Mouse (Mus musculus) kidney, embryonic 14.5 days (tissue): ENCODE results near the gene Mxd1. TPM values are rescaled to one million over a fixed set of nuclear protein-coding genes. Genes with fewer than 3 reads are reported as not detected.

ENCODE experiments used
- ATAC-seq: fragments of 200-750 bp; cut with Nextera tagmentation; 2 replicates; pipeline ENCODE4 v1.8.0; 2017; ENCODE audit warnings: moderate number of reproducible peaks, mild to moderate bottlenecking, moderate TSS enrichment, moderate library complexity; ENCODE audit not compliant: low FRiP score, low TSS enrichment
- H3K27ac ChIP-seq: fragments of 300-500 bp; sonication (generic); 2 replicates; pipeline ENCODE4 v1.5.1; 2014; ENCODE audit warnings: low read depth, mild to moderate bottlenecking, low read length, moderate library complexity, mixed read lengths
- H3K27me3 ChIP-seq: fragments of 300-500 bp; sonication (generic); 2 replicates; pipeline ENCODE4 v1.6.1; 2014; ENCODE audit warnings: mild to moderate bottlenecking, low read length; ENCODE audit not compliant: control insufficient read depth, insufficient read depth
- H3K36me3 ChIP-seq: fragments of 300-500 bp; sonication (generic); 2 replicates; pipeline ENCODE4 v1.6.1; 2014; ENCODE audit warnings: low read length, mixed read lengths; ENCODE audit not compliant: control insufficient read depth, insufficient read depth
- H3K4me1 ChIP-seq: fragments of 300-500 bp; sonication (generic); 2 replicates; pipeline ENCODE4 v1.6.1; 2014; ENCODE audit warnings: low read length, mixed read lengths; ENCODE audit not compliant: control insufficient read depth, insufficient read depth
- H3K4me2 ChIP-seq: fragments of 300-500 bp; sonication (generic); replicated peaks from 2 replicates; pipeline ENCODE4 v1.6.1; 2014; ENCODE audit warnings: low read depth, mild to moderate bottlenecking, low read length
- H3K4me3 ChIP-seq: fragments of 300-500 bp; sonication (generic); 2 replicates; pipeline ENCODE4 v1.5.1; 2014; ENCODE audit warnings: mild to moderate bottlenecking, low read length
- H3K9ac ChIP-seq: fragments of 300-500 bp; sonication (generic); 2 replicates; pipeline ENCODE4 v1.6.1; 2014; ENCODE audit warnings: low read depth, mild to moderate bottlenecking, low read length, moderate library complexity
- H3K9me3 ChIP-seq: fragments of 300-500 bp; sonication (generic); 2 replicates; pipeline ENCODE4 v1.6.1; 2016; ENCODE audit warnings: low read length; ENCODE audit not compliant: control insufficient read depth
- WGBS: fragments of 180-500 bp; shearing (Covaris S2); extraction: QIAGEN DNeasy Blood & Tissue Kit; methylation state at CpG from one replicate; pipeline ENCODE4 v1.1.7; 2014; 5-methylcytosine and 5-hydroxymethylcytosine counted together
- polyA plus RNA-seq: library from polyadenylated mRNA; unstranded; fragments of >200 nt; fragmentation: Nextera tagmentation; extraction: Ambion mirVana; gene quantifications from 2 replicates; pipeline ENCODE4 v1.2.1, GENCODE M21; 2014

Mxd1 gene
- polyA plus RNA-seq, 1 experiment from 2014 or later, result 8.8 TPM

DNA sequence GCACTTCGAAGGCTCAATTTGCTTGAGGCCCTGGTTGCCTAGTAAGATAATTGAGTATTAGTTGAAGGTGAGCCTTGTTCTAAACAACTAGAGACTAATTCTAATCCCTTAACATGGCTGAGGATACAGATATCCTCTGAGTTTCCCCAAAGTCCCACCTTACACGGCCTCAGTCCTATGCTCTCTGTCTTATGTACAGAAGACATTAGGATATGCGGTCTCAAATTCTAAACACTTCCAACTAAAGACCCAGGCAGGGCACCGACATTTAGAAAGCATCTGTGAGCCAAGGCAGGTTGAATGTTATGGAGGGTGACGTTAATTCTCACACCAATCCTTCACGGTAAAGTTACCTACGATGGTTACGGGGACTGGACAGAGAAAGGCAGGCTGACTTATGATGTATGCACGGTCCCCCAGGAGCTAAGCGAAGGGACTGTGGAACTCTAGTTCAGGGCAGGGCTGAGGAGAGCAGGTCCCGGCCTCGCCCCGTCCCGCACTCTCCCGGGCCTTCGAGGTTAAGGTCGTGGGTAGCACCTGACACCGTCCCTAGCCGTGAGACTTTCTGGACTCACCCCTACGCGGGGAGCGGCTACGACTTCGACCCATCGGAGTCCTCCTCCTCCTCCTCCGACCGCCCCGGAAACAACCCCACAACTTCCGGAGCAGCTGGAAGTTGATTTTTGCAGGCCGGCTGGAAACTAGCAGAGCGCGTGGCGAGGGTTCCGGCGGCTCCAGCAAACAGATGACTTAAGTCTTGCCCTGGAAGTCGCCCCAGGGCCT, 15.1 kb upstream of the Mxd1 start, which contains the start of gene Snrnp27:
TSS of gene Snrnp27 (minus strand) at position 651 of the 783 bp plus-strand sequence.
- H3K4me2 ChIP-seq, result peak within 1 kb of the TSS; percentile 70
- 3% methylated on average over 36 of the region's 36 CpGs for WGBS
- H3K9me3 ChIP-seq, result no peaks in the 10 kb centered on the region
- peak within 1 kb of the TSS; percentile 72 for H3K9ac ChIP-seq
- H3K4me3 ChIP-seq, result peak within 1 kb of the TSS; percentile 66
- H3K27me3 ChIP-seq, result no peaks in the 10 kb centered on the region
- ATAC-seq, result peak; percentile 88
- peaks cover 6% of the 10 kb centered on the region; the same call in 1 of the 2 replicates for H3K4me1 ChIP-seq
- H3K36me3 ChIP-seq, result peaks cover 37% of the 10 kb centered on the region
- no peak within 1 kb of the TSS; the same call in 1 of the 2 replicates for H3K27ac ChIP-seq

DNA sequence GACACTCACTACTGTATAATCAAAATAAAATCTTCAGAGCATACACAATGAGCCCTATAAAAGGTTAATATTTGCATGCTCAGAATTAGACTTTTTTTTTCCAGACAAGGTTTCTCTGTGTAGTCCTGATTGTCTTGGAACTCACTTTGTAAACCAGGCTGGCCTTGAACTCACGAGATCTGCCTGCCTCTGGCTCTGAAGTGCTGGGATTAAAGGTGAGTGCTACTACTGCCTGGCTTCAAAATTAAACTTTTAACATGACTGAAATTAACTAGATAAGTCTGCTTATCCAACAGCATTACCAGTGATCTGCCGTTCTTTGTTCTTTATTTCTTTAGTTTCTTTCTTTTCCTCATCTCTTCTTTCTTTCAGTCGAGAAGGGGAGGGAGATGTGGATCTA, 12.3 kb upstream of the Mxd1 start:
- no peak overlapping the region for H3K4me2 ChIP-seq
- no peak overlapping the region for H3K9ac ChIP-seq
- H3K27me3 ChIP-seq, result no peaks in the 10 kb centered on the region
- ATAC-seq, result no peak
- no peak overlapping the region for H3K4me3 ChIP-seq
- no peaks in the 10 kb centered on the region for H3K9me3 ChIP-seq
- peaks cover 11% of the 10 kb centered on the region; the same call in 1 of the 2 replicates for H3K4me1 ChIP-seq
- no peak overlapping the region for H3K27ac ChIP-seq
- peaks cover 56% of the 10 kb centered on the region for H3K36me3 ChIP-seq
- 94% methylated on average over 3 of the region's 3 CpGs for WGBS

- WGBS, result 23% methylated on average over 6 of the region's 6 CpGs
- Histone ChIP-seq H3K9ac (no peak overlapping the region), H3K27me3 (no peaks in the 10 kb centered on the region), H3K27ac (peak overlapping the region; percentile 63; the same call in 1 of the 2 replicates), H3K36me3 (peaks cover 84% of the 10 kb centered on the region), H3K4me2 (no peak overlapping the region), H3K4me3 (no peak overlapping the region), H3K9me3 (no peaks in the 10 kb centered on the region), H3K4me1 (peaks cover 7% of the 10 kb centered on the region; the same call in 1 of the 2 replicates)
- ATAC-seq, result peak; percentile 90
Measured at GRCm38 (mm10) chr6:86678341-86678740, 9.4 kb upstream of the Mxd1 start.

DNA sequence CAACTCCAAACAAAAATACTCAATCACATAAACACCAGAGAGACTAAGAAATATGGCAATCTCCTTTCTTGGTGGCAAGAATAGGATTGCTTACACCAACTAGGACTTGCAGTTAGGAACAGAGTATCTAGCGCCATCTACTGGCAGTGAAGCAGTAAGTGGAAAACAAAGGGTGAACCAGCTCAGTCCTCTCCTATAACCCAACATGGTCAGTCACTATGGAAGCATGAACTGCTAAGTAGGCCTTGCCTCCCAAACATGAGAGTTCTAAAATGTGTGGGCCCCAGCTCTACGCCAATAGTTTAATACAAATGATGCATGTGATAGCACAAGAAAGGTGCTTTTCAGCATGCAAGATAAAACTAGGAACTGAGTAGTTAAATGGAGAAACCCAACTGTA, 1.9 kb upstream of the Mxd1 start:
- 17% methylated on average over 2 of the region's 2 CpGs for WGBS
- no peak for ATAC-seq
- Histone ChIP-seq H3K4me2 (no peak overlapping the region), H3K4me3 (no peak overlapping the region), H3K4me1 (peaks cover 6% of the 10 kb centered on the region; the same call in 1 of the 2 replicates), H3K9ac (no peak overlapping the region), H3K27ac (no peak overlapping the region), H3K27me3 (no peaks in the 10 kb centered on the region), H3K36me3 (peaks cover 45% of the 10 kb centered on the region), H3K9me3 (no peaks in the 10 kb centered on the region)

GRCm38 (mm10) chr6:86669240-86669727, 323 bp upstream of the Mxd1 start:
- peaks cover 30% of the 10 kb centered on the region for H3K36me3 ChIP-seq
- H3K4me3 ChIP-seq, result peak overlapping the region; percentile 88
- ATAC-seq, result peak; percentile 100
- H3K4me2 ChIP-seq, result peak overlapping the region; percentile 93
- no peaks in the 10 kb centered on the region for H3K9me3 ChIP-seq
- no peaks in the 10 kb centered on the region for H3K27me3 ChIP-seq
- peak overlapping the region; percentile 63 for H3K27ac ChIP-seq
- peak overlapping the region; percentile 74 for H3K9ac ChIP-seq
- peaks cover 6% of the 10 kb centered on the region; the same call in 1 of the 2 replicates for H3K4me1 ChIP-seq
- under 1% methylated on average over 36 of the region's 37 CpGs for WGBS

DNA sequence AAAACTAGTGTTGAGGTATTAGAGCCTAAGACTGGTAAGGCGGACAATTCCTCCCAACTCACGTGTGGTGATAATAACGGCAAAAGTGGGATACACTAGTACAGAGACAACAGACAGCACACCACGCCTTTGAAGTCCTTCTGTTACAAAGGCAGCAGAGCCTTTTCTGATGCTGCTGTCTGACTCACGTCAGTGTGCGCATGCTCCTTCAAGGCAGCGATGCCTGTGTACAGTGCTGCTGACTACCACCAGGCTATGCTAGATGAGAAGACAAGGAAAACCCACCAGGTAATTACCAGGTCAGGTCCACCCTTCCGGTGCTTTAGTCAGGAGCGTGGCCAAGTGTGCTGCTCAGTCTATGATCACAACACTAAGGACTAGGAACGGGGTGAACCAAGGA, 1.9 kb downstream of the Mxd1 start:
- peaks cover 6% of the 10 kb centered on the region; the same call in 1 of the 2 replicates for H3K4me1 ChIP-seq
- H3K4me2 ChIP-seq, result no peak overlapping the region
- no peaks in the 10 kb centered on the region for H3K27me3 ChIP-seq
- ATAC-seq, result no peak
- H3K4me3 ChIP-seq, result no peak overlapping the region
- H3K9me3 ChIP-seq, result no peaks in the 10 kb centered on the region
- peaks cover 17% of the 10 kb centered on the region for H3K36me3 ChIP-seq
- 89% methylated on average over 10 of the region's 10 CpGs for WGBS
- no peak overlapping the region for H3K27ac ChIP-seq
- no peak overlapping the region for H3K9ac ChIP-seq

GRCm38 (mm10) chr6:86665560-86666307, 3.2 kb downstream of the Mxd1 start:
- Histone ChIP-seq H3K4me2 (no peak overlapping the region), H3K36me3 (peaks cover 16% of the 10 kb centered on the region), H3K9ac (no peak overlapping the region), H3K9me3 (no peaks in the 10 kb centered on the region), H3K4me3 (no peak overlapping the region), H3K4me1 (peaks cover 6% of the 10 kb centered on the region; the same call in 1 of the 2 replicates), H3K27me3 (no peaks in the 10 kb centered on the region), H3K27ac (no peak overlapping the region)
- no peak for ATAC-seq
- WGBS, result 75% methylated on average over 17 of the region's 17 CpGs

- whole genome bisulfite sequencing, result 78% methylated on average over 5 of the region's 5 CpGs
Measured at GRCm38 (mm10) chr6:86665076-86665475, 3.9 kb downstream of the Mxd1 start.

More at GRCm38 (mm10) chr6:86665076-86665475, 3.9 kb downstream of the Mxd1 start:
- ATAC-seq, result no peak
- H3K4me3 ChIP-seq, result no peak overlapping the region
- H3K36me3 ChIP-seq, result peaks cover 21% of the 10 kb centered on the region
- peaks cover 6% of the 10 kb centered on the region; the same call in 1 of the 2 replicates for H3K4me1 ChIP-seq
- no peak overlapping the region for H3K27ac ChIP-seq
- no peaks in the 10 kb centered on the region for H3K9me3 ChIP-seq
- no peaks in the 10 kb centered on the region for H3K27me3 ChIP-seq
- no peak overlapping the region for H3K4me2 ChIP-seq
- no peak overlapping the region for H3K9ac ChIP-seq
